Mouse (Mus musculus): Measurements from ENCODE around the gene Mettl27. TPM values are rescaled to one million over a fixed set of nuclear protein-coding genes. Genes with fewer than 3 reads are reported as not detected.

Mettl27 gene
- total RNA-seq (2014; rRNA removed) (4.5 and 10.1 TPM in 2 replicates), polyA plus RNA-seq (2015; fragmentation: Nextera tagmentation; extraction: Ambion mirVana) (6.8 and 11.2 TPM in 2 replicates)

GRCm38 (mm10) chr5:134932179-134932902, at the start of gene Mettl27:
Gene Mettl27 (plus strand): TSS chr5:134932368.
- Histone ChIP-seq H3K9ac (peak within 1 kb of the TSS; percentile 56), H3K9me3 (ENCODE audit: low read length) (no peaks in the 10 kb centered on the region), H3K4me2 (ENCODE audit: low read depth) (peak within 1 kb of the TSS; percentile 100), H3K27me3 (ENCODE audit: insufficient read depth, low read length) (no peaks in the 10 kb centered on the region), H3K4me1 (ENCODE audit: insufficient read depth) (no peaks in the 10 kb centered on the region), H3K4me3 (ENCODE audit: low read depth, low read length) (peak within 1 kb of the TSS; percentile 63), H3K27ac (ENCODE audit: low read depth, low read length) (no peak within 1 kb of the TSS), H3K36me3 (ENCODE audit: insufficient read depth) (no peaks in the 10 kb centered on the region)
- no peak for TF ChIP-seq CTCF (IDR thresholded peaks at IDR 0.05; ENCODE audit: low read depth)
- DNase-seq (peak; percentile 90), ATAC-seq (peak; percentile 100)
- 4% methylated on average over 41 of the region's 41 CpGs for WGBS

GRCm38 (mm10) chr5:134883077-134883476, 49.1 kb upstream of the Mettl27 start:
- Histone ChIP-seq H3K9me3 (ENCODE audit: low read length) (no peaks in the 10 kb centered on the region), H3K27ac (ENCODE audit: low read depth, low read length) (no peak overlapping the region), H3K9ac (no peak overlapping the region), H3K36me3 (ENCODE audit: insufficient read depth) (no peaks in the 10 kb centered on the region), H3K4me3 (ENCODE audit: low read depth, low read length) (no peak overlapping the region), H3K27me3 (ENCODE audit: insufficient read depth, low read length) (no peaks in the 10 kb centered on the region), H3K4me2 (ENCODE audit: low read depth) (no peak overlapping the region), H3K4me1 (ENCODE audit: insufficient read depth) (no peaks in the 10 kb centered on the region)
- 53% methylated on average over 3 of the region's 3 CpGs for WGBS
- DNase-seq (no peak), ATAC-seq (no peak)
- no peak for TF ChIP-seq CTCF (IDR thresholded peaks at IDR 0.05; ENCODE audit: low read depth)

- no peaks in the 10 kb centered on the region for H3K36me3 ChIP-seq (ENCODE audit: insufficient read depth)
- H3K4me3 ChIP-seq (ENCODE audit: low read depth, low read length) = no peak overlapping the region
- H3K27me3 ChIP-seq (ENCODE audit: insufficient read depth, low read length) = no peaks in the 10 kb centered on the region
- H3K27ac ChIP-seq (ENCODE audit: low read depth, low read length) = no peak overlapping the region
- H3K9ac ChIP-seq = no peak overlapping the region
- ATAC-seq (no peak), DNase-seq (no peak)
- no peaks in the 10 kb centered on the region for H3K4me1 ChIP-seq (ENCODE audit: insufficient read depth)
- H3K9me3 ChIP-seq (ENCODE audit: low read length) = no peaks in the 10 kb centered on the region
- no peak overlapping the region for H3K4me2 ChIP-seq (ENCODE audit: low read depth)
- 45% methylated on average over 18 of the region's 18 CpGs for WGBS
- no peak for TF ChIP-seq CTCF (IDR thresholded peaks at IDR 0.05; ENCODE audit: low read depth)
Observed at GRCm38 (mm10) chr5:134887447-134888335, 44.5 kb upstream of the Mettl27 start.

- Histone ChIP-seq H3K4me3 (ENCODE audit: low read depth, low read length) (no peak overlapping the region), H3K27me3 (ENCODE audit: insufficient read depth, low read length) (no peaks in the 10 kb centered on the region), H3K36me3 (ENCODE audit: insufficient read depth) (no peaks in the 10 kb centered on the region), H3K27ac (ENCODE audit: low read depth, low read length) (no peak overlapping the region), H3K9me3 (ENCODE audit: low read length) (no peaks in the 10 kb centered on the region), H3K9ac (no peak overlapping the region), H3K4me1 (ENCODE audit: insufficient read depth) (no peaks in the 10 kb centered on the region), H3K4me2 (ENCODE audit: low read depth) (no peak overlapping the region)
- no peak for TF ChIP-seq CTCF (IDR thresholded peaks at IDR 0.05; ENCODE audit: low read depth)
- DNase-seq (no peak), ATAC-seq (no peak)
- 82% methylated on average over 7 of the region's 7 CpGs for WGBS
Observed at GRCm38 (mm10) chr5:134888505-134888904, 43.7 kb upstream of the Mettl27 start.

DNA sequence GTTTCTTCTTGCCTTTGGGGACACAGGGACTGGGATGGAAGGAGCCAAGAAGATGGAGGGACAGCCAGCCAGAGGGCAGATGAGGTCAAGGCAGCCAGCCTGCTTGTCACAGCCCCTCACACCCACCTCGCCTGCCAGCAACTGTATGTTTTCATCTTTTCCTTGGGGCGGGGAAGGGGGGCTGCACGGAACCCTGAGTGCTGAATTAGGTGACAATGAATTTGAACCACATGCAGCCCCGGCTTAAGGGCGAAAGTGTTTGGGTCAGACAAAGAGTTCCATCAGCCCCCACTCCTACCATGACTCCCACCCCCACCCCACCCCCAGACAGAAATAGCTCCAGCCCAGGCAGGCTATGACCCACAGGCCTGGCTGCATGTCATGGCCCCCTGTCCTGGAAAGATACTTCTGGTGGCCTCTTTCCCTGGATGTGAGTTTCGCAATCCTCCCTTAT, 41.5 kb upstream of the Mettl27 start:
- no peak for TF ChIP-seq CTCF (IDR thresholded peaks at IDR 0.05; ENCODE audit: low read depth)
- 81% methylated on average over 6 of the region's 6 CpGs for WGBS
- no peak for ATAC-seq

DNA sequence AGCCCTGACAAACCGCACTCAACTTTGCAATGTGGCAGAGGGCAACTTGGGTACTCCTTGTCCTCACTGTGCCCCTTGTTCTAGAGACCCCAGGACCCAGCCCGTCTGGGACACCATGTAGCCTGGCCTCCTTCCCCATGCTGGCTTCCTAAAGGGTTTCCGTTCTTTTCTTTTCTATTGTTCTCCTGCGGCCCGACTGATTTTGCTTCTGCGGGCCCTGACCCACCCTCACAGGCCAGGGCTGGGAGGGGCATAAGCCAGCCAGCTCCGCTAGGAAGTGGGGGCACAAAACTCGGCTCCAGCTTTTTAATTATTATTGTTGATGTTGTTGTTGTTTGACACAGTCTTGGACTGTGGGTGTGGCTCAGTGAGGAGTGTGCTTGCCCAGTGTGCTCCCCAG, 40.6 kb upstream of the Mettl27 start:
- H3K27me3 ChIP-seq (ENCODE audit: insufficient read depth, low read length) = no peaks in the 10 kb centered on the region
- H3K36me3 ChIP-seq (ENCODE audit: insufficient read depth) = no peaks in the 10 kb centered on the region
- 60% methylated on average over 8 of the region's 8 CpGs for WGBS
- no peak overlapping the region for H3K4me3 ChIP-seq (ENCODE audit: low read depth, low read length)
- ATAC-seq (no peak), DNase-seq (no peak)
- H3K4me2 ChIP-seq (ENCODE audit: low read depth) = no peak overlapping the region
- H3K9ac ChIP-seq = no peak overlapping the region
- H3K9me3 ChIP-seq (ENCODE audit: low read length) = no peaks in the 10 kb centered on the region
- no peak overlapping the region for H3K27ac ChIP-seq (ENCODE audit: low read depth, low read length)
- TF ChIP-seq CTCF (IDR thresholded peaks at IDR 0.05; ENCODE audit: low read depth) = no peak
- H3K4me1 ChIP-seq (ENCODE audit: insufficient read depth) = no peaks in the 10 kb centered on the region

More for the DNA sequence above, 41.5 kb upstream of the Mettl27 start:
- Histone ChIP-seq H3K27me3 (ENCODE audit: insufficient read depth, low read length) (no peaks in the 10 kb centered on the region), H3K4me3 (ENCODE audit: low read depth, low read length) (no peak overlapping the region), H3K9ac (no peak overlapping the region), H3K4me1 (ENCODE audit: insufficient read depth) (no peaks in the 10 kb centered on the region), H3K27ac (ENCODE audit: low read depth, low read length) (no peak overlapping the region), H3K36me3 (ENCODE audit: insufficient read depth) (no peaks in the 10 kb centered on the region), H3K4me2 (ENCODE audit: low read depth) (no peak overlapping the region), H3K9me3 (ENCODE audit: low read length) (no peaks in the 10 kb centered on the region)
- no peak for DNase-seq

DNA sequence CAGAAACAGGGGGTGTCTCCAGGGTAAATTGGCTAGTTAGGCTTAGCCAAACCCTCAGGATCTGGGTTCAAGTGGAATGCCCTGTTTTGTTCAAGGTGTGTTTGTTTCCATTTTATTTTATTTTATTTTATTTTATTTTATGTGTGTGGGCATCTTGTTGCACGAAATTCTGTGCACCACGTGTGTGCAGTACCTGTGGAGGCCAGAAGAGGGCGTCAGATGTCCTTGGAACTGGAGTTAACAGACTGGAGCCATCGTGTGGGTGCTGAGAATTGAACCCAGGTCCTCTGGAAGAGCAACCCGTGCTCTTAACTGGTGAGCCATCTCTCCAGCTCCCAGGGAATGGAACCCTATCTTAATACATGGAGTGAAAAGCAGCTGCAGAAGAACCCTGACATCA, 39.5 kb upstream of the Mettl27 start:
- WGBS = 84% methylated on average over 5 of the region's 5 CpGs
- Histone ChIP-seq H3K9ac (no peak overlapping the region), H3K9me3 (ENCODE audit: low read length) (no peaks in the 10 kb centered on the region), H3K36me3 (ENCODE audit: insufficient read depth) (no peaks in the 10 kb centered on the region), H3K4me1 (ENCODE audit: insufficient read depth) (no peaks in the 10 kb centered on the region), H3K4me2 (ENCODE audit: low read depth) (no peak overlapping the region), H3K27me3 (ENCODE audit: insufficient read depth, low read length) (no peaks in the 10 kb centered on the region), H3K27ac (ENCODE audit: low read depth, low read length) (no peak overlapping the region), H3K4me3 (ENCODE audit: low read depth, low read length) (no peak overlapping the region)
- ATAC-seq (no peak), DNase-seq (no peak)
- TF ChIP-seq CTCF (IDR thresholded peaks at IDR 0.05; ENCODE audit: low read depth) = no peak
